Mouse (Mus musculus) right cerebral cortex, postnatal 4 days (tissue): Measurements from ENCODE around the gene Lztr1.
A peak's percentile ranks its signal among the peaks of the same experiment; 100 is the strongest.

Experiments
- DNase-seq: peaks from one replicate; pipeline ENCODE4 v3.0.0-alpha.2; 2022

Gene Lztr1

GRCm38 (mm10) chr16:17508546-17509239, at the start of gene Lztr1:
TSS of gene Lztr1 (plus strand) at chr16:17508688.
- DNase-seq, result peak; percentile 85

- no peak for DNase-seq
Measured at GRCm38 (mm10) chr16:17460254-17460653, 48.2 kb upstream of the Lztr1 start.

GRCm38 (mm10) chr16:17461596-17461995, 46.9 kb upstream of the Lztr1 start:
- no peak for DNase-seq

GRCm38 (mm10) chr16:17463184-17463583, 45.3 kb upstream of the Lztr1 start:
- no peak for DNase-seq

GRCm38 (mm10) chr16:17466875-17467663, 41.4 kb upstream of the Lztr1 start:
- DNase-seq, result no peak

- DNase-seq, result no peak
Measured at GRCm38 (mm10) chr16:17472498-17472897, 36.0 kb upstream of the Lztr1 start.

GRCm38 (mm10) chr16:17474091-17474490, 34.4 kb upstream of the Lztr1 start:
- no peak for DNase-seq

GRCm38 (mm10) chr16:17474761-17475160, 33.7 kb upstream of the Lztr1 start:
- DNase-seq, result no peak

GRCm38 (mm10) chr16:17475326-17475725, 33.2 kb upstream of the Lztr1 start:
- no peak for DNase-seq

- DNase-seq, result no peak
Measured at GRCm38 (mm10) chr16:17478331-17478943, 30.1 kb upstream of the Lztr1 start.

GRCm38 (mm10) chr16:17481465-17481864, 27.0 kb upstream of the Lztr1 start:
- DNase-seq, result no peak

GRCm38 (mm10) chr16:17486505-17486904, 22.0 kb upstream of the Lztr1 start:
- no peak for DNase-seq

GRCm38 (mm10) chr16:17488478-17489468, 19.7 kb upstream of the Lztr1 start:
- DNase-seq, result no peak

- no peak for DNase-seq
Measured at GRCm38 (mm10) chr16:17489469-17490111, 18.9 kb upstream of the Lztr1 start, which contains the start of gene Aifm3. TSS of gene Aifm3 (plus strand) at chr16:17489611.

- DNase-seq, result peak; percentile 40
Measured at GRCm38 (mm10) chr16:17491154-17491553, 17.3 kb upstream of the Lztr1 start.

- DNase-seq, result no peak
Measured at GRCm38 (mm10) chr16:17491896-17492561, 16.5 kb upstream of the Lztr1 start.

GRCm38 (mm10) chr16:17496499-17497305, 11.8 kb upstream of the Lztr1 start:
- DNase-seq, result peak; percentile 86

GRCm38 (mm10) chr16:17499249-17499883, 9.1 kb upstream of the Lztr1 start:
- peak; percentile 29 for DNase-seq

- DNase-seq, result no peak
Measured at GRCm38 (mm10) chr16:17502681-17503080, 5.8 kb upstream of the Lztr1 start.

- DNase-seq, result no peak
Measured at GRCm38 (mm10) chr16:17507018-17507552, 1.4 kb upstream of the Lztr1 start.
